Mouse (Mus musculus) adrenal gland (tissue): Measurements from ENCODE around the gene Hrk.

Experiments used
- intact Hi-C: fragments of 180-260 bp; cut with DNase I; formaldehyde crosslinking; loops from one replicate; pipeline ENCODE4 v1.15.1; 2025

Gene Hrk

DNA sequence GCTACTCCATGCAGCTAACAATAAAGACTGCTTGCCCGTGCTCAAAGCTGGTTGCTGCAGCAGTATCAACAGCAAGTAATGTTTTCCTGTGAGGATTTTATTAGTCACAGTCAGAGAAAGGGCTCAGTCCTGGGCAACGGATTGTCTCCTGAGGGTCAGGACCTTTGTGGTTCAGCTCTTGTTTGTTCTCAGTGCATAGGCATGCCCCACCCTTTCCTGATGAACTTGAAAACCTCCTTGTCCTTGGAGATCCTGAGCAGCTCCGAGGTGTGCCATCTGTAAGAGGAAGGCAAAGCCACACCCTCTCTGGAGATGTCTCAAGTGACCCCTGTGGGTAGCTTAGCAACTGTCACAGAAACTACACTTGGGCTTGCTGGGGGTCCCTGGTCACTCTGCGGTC is 3.8 kb upstream of the Hrk start:
- intact Hi-C loops = no loop called here

DNA sequence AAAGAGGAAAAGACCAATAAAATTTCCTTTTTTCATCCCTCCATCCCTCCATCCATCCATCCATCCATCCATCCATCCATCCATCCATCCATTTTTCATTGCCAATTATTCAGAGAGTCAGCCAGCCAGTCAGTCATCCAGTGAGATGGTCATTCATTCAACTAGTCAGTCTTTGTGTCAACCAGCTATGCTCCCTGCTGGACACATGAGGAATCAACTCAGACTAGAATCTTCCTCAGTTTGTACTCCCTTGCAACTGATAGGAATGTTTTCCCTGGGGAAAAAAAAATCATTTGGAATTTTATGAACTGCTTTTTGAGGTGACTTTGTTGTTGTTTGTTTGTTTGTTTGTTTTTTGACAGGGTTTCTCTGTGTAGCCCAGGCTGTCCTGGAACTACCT is 1.0 kb downstream of the Hrk start:
- intact Hi-C loops = no loop called here

DNA sequence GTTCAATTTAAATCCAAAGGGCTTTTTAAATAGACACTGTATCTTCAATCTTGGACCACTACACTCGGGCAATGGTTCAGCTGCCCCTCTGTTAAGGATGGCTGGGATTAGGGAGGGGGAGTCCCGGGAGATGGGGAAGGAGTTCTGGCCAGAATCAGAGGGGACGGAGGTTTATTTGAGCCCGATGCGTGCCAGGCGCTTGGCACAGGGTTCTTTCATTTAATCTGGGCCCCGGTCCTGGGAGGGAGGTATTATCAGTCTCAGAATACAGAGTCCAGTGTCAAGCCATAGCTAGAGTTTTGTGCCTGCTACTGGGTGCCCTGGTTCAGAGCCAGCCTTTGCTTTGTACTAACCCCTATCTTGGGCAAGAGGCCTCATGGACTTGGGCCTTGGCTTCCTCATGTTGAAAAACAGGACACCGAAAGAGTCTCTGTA is 3.1 kb downstream of the Hrk start:
- intact Hi-C loops = no loop called here

DNA sequence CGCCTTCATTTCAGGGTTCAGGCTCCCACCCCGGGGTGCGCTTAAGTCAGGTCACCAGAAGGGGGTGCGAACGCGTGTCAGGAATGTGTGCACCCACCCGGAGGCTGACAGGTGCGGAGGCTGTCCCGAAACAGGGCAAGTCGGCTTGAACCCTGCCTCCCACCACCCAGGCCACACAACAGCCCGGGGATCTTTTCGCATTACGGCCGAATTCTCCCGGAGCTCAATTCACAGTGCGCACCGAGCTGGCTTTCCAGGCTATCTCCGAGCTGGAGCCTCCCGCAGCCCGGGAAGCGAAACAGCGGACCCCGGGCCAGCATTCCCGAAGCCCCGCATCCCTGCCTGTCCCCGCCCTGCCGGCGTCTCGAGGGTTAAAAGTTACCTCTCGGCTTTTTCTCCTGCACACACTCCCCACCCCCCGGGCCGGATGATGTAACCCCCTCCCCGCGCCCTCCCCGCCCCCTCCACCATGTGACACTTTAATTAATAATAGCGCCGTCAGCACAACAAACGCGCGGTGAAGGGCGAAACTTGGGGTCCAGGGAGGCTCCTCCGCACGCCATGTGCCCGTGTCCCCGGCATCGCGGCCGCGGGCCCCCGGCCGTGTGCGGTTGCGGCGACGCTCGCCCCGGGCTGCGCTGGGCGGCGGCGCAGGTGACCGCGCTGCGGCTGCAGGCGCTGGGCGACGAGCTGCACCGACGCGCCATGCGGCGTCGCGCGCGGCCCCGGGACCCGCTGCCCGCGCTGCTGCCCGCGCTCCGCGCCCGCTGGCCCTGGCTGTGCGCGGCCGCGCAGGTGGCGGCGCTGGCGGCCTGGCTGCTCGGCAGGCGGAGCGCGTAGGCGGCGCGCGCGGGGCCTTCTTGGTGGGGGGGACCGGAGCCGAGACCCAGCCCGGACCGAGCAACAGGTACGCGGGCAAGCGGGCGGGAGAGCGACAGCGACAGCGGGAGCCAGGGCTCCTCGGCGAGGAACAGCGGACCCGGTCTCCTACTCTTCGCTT is 5.1 kb downstream of the Hrk start:
- intact Hi-C loops = no loop called here

DNA sequence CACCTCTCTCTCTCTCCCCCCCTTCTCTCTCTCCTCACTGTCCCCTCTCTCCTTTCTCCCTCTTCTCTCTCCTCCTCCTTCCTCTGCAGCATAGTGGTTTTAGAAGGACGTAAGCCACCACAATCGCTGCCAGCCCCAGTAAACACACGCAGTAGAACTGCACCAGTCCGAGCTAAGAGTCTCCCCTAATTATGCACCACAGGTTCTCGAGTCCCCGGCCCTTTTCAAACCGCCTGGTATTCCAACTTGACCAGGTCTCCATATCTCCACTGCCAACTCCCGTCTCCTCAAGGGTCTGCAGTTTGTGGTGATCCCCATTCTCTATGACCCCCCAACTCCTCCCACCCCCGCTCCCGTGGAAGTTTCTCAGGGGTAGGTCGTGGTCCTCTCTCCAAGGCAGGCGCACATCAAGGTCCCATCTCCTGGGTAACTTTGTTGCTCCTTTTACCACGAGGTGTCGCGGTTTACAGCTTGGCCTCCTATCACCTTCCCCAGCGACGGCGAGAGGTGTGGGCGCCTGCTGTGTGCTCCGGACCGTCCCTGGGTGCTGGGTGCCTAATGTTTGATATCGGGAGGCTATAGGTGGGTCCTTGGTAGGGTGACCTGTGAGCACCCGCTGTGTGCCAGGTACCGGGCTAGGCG is 6.6 kb downstream of the Hrk start:
- intact Hi-C loops = no loop called here

DNA sequence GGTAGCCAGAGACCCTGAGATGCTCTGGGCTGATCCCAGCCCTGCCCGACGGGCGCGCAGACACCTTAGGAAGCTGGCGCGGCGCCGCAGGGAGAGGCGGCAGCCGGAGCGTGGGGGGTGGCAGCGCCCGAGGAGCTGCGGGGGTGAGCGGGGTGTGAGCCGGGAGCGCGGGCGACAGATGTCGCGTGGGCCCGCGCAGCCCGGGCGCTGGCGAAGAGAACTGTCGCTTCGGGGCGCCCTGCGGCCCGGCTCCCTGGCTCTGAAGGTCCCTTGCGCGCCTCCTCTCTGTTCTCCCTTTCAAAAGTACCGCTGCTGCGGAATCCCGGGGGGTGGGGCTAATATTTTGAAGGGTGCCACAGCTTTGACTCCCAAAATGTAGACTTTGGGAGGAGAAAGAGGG is 7.2 kb downstream of the Hrk start:
- intact Hi-C loops = no loop called here

DNA sequence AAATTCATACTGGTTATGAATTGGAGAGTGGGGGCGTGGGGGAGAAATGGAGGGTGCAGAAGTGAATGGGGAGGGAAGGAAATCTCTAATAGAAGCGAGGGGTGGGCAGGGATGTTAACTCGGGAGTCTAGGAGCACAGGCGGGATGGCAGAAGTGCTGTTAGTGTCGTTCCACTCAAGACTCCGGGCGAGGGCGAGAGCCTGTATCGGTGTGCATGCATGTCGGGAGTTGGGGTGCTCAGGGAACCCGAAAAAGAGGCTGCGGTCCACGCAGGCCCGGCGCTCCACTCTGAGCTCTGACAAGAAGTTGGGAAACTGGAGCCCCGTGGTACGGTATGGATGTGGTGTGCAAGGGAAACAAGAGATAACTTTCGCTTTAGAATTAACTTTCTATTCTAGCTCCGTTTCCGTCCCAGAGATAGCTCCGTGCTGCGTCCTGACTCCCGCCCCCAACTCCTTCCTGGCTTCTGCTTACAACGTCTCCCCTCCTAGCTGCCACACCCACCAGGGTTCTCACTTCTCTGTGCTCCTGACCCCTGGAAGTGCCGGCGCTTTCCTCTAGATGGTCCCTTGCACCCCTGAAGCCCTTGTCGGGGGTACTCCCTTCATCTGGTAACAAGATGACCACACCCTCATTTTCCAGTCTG is 7.8 kb downstream of the Hrk start:
- intact Hi-C loops = no loop called here

DNA sequence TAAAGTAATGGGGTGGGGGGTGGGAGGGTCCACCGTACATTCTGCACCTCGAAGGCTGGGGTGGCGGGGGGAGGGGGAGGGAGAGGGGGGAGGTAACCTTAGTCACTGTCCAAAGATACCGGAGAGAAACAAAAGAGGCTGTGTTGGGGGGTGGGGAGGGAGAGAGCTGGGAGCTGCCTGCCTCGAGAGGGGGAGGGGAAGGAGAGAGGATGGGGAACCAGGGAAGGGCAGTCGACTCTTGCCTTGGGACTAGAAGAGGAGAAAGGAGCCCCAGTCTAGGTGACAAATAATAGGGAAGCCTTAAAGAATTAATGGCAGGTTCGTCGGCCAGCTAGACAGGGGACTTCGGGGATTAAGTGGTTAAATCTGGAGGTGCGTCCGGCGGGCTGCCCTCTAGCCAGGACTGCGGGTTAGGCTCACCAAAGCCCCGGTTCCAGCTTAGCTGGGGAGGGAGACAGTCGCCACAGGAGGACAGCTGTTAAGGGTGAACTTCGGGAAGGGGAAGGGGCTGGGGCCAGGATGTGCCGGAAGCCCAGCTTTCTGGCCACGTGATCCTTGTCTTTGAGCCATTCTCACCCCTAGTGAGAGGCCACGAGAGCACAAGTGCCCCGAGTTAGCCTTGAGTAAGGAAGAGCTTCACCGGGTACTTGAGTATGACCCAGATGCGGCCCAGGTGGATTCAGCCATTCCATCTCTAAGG is 10.0 kb downstream of the Hrk start:
- intact Hi-C loops = no loop called here

DNA sequence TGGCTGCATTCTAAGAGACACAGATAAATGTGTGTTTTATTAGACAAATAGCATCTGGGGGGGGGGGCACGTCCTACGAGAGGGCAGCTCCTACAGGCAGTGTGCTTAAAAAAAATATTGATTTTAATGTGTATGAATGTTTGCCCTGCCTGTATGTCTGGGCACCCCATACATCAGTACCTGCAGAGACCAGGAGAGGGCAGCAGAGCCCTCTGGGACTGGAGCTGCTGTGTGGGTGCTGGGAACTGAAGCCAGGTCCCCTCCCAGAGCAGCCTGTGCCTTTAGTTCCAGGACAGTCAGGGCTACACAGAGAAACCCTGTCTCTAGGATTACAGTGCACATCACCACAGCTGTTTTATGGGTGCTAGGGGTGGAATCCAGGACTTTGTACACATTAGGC is 10.7 kb downstream of the Hrk start:
- intact Hi-C loops = no loop called here

DNA sequence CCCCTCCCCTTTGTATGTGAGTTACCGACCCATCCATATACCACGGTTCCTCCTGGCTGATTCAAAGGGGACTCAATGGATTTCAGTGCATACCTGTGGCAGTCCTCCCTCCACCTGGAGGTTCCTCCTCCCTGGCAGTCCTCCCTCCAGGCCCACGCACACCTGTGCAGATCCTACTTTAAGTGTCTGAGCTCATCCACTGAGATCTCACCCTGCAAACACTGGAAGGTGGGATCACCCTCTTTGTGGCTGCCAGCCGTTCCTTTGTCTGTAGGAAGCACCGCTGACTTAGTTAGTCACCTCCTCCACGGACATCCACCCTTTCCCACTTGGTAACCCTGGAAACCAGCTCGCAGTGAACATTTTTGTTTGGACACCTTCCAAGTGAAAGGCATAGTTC is 13.2 kb downstream of the Hrk start:
- intact Hi-C loops = no loop called here

DNA sequence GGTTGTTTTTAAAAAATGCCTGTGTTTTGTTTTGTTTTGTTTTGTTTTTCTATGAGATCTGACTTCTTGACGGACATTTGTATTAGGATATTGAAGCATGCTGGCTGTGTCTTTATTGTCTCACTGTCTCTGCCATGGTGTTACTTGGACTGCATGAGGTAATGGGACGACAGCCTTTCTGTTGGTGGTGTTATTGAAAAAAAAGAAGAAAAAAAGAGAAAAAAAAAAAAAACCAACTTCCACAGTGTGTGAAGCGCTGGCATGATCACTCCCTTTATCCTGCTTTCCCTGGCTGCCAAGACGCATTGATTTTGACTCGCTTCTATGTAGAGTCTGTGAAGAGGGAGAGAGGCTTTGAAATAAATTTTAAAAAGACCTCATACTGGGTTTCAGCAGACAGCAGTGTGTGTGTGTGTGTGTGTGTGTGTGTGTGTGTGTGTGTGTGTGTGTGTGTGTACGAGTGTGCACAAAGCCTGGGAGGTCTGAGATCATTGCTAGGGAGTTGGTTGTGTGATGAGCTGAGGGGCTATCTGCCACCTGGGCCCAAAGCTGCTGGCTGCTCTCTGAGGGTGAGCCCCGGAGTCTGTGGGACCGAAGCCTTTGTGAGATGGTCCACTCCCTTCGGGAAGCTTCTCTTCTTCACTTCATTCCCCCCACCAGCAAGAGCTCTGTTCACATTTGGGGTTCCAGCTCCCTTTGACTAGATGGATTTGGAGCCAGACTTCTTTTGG is 22.6 kb downstream of the Hrk start:
- intact Hi-C loops = no loop called here

DNA sequence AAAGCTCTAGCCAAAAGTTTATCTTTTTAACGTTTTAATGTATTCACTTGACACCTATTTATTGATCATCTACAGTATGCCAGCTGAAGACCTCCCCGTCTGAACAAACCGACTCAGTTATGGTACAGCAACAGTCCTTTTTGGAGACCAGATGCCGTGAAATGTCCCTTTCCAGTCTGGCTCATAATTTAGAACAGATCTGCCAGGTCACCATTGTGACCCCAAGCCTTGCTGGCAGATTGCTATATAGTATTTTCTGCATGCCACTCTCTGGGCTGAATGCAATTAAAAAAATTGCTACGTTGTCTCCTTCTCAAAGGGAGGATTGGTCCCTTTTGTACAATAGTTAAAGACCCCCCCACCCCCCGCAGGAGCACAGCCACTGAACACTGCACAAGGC is 23.9 kb downstream of the Hrk start:
- intact Hi-C loops = no loop called here

DNA sequence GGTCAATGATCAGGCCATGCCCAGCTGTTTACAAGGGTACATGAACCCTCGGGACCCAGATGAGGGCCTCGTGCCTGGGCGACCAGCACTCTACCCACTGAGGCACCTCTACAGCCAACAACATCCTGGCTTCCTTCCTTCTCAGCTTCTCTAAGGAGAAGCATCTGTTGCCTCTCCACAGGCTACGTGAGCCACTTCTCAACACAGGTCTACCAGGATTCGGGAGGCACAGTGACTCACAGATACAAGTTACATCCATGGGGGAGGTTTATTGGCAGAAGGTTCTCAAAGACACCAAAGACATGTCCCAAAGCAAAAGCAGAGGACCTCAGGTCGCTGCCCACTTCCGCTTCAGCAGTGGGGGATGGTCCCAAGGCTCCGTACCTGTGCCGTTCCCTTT is 26.0 kb downstream of the Hrk start:
- intact Hi-C loops = no loop called here

DNA sequence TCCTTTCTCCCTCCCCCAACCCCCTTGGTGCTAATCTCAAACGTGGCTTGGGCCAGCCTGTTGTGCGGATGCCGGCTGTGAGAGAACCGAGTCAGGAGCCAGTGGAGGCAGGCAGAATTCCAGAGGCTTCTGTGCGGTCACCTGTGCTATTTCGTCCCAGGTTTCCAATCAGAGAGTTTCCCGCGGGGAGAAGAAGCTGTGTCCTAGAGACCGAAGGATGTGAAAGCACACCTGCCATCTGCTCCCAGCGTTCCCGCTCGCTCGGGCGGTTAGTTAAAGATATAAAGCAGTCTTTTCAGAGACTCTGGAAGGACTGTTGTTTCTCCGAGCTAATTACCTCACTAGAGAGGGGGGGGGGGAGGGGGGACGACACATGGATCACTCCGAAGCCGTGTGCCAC is 27.8 kb downstream of the Hrk start:
- intact Hi-C loops = no loop called here

DNA sequence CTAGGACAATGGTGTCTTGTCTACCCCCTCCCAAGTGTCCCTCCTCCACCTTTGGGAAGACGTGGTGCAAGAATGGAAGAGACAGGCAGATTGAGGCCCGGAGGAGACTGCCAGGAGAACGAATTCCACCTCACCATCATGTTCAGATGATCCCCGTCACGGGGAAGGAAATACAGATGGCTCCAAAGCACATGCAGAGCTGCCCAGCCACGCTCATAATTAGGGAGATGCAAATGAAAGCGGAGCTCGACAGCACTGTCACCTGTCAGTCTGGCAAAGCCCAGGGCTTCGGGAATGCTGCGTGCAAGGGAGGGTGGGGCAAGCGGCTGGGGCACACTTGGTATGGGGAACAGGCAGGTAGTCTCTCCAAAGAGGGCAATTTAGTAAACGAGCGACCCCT is 33.0 kb downstream of the Hrk start:
- intact Hi-C loops = no loop called here

DNA sequence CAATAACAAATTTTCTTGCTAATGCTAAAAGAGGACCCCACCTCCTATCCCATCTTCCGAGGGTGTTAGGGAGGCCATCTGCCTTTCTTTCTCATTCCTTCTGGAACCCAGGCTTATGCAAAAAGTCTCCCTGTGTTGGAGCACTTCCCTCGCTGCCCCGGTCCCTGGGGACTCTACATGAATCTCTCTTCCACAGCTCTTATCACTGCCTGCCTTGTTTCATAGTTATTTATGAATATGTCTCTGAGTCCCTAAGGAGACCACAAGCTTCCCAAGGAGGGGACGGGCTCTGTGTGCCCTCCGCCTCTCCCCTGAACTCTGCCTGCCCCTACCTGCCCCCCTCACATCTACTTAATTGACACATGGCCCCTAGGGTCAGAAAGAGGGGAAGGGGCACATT is 35.2 kb downstream of the Hrk start:
- intact Hi-C loops = no loop called here

DNA sequence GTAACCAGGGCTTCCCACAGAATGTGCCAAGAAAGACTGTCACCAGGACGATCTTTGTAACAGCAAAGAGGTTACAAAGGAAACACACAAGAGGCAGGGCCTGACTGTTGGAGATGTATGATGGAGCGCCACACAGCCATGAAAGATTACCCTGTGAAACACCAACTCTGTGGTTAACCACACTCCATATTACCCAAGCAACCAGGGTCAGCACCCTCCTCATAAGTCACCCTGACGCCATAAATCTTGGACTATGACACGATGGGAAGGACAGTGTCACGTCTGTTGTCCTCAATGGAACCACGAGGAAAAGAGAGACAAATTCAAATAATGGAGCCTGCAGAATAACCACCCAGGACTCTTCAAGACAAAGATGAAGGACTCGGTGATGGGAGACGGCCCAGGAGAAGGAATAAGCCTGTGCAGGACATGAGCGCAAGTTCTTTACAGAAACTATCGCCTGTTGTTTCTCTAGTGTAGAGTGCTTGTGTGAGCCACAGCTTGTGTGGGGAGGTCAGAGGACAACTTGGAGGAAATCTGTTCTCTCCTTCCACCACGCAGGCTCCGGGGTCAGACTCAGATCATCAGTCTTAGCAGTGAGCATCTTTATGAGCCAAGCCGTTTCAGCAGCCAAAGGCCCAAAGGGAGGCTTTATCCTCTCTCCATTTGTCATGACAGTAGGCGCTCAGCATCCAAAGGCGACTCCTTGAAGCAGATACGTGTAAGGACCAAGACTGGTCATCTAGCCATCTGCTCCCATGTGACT is 40.4 kb downstream of the Hrk start:
- intact Hi-C loops = no loop called here

DNA sequence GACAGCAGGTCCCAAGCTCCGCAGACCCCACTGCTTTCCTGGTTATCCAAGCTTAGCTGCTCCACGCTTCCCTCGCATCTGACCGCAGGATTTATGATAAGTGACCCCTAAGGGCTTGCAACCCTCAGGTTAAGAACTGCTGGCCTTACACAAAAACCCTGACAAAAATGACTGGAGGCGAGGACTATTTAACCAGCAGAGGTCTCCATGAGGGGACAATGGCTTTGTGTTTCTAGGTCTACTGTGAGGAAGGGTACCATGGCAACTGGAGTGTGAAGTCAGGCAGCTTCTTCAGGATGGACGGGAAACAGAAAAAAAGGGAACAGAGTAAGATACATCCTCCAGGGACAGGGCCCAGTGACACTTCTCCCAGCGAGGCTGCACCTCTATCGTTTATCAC is 41.4 kb downstream of the Hrk start:
- intact Hi-C loops = no loop called here

DNA sequence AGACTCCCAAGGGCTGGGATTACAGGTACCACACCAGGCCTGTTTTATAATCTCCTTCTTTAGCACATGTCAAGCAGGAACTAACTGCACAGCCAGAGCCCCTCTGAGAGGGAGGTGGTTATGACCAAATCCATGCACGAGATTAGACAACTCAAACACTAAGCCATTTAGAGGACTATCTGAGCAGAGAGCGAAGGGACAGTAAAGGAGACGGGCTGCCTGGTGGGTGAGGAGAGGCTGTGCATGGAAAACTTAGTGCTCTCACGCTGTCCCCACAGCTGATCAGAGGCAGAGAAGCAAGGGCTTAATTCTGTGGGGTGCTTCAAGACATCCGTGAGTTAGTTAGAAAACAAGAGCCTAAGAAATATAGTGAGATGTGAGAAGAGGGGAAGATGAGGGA is 49.6 kb downstream of the Hrk start:
- intact Hi-C loops = no loop called here
